Mouse (Mus musculus) forebrain, embryonic 16.5 days (tissue): ENCODE data around the gene Cttnbp2. TPM values are rescaled to one million over a fixed set of nuclear protein-coding genes. Genes with fewer than 3 reads are reported as not detected.

Experiments
- ATAC-seq: fragments of 200-750 bp; cut with Nextera tagmentation; 2 replicates; pipeline ENCODE4 v1.8.0; 2017; ENCODE audit warnings: mild to moderate bottlenecking, moderate library complexity
- H3K27ac ChIP-seq: fragments of 300-500 bp; sonication (generic); 2 replicates; pipeline ENCODE4 v1.5.1; 2014; ENCODE audit warnings: low read length, control low read depth
- H3K27me3 ChIP-seq: fragments of 300-500 bp; sonication (generic); replicated peaks from 2 replicates; pipeline ENCODE4 v1.6.1; 2014; ENCODE audit warnings: low read length; ENCODE audit not compliant: control insufficient read depth, insufficient read depth
- H3K36me3 ChIP-seq: fragments of 300-500 bp; sonication (generic); 2 replicates; pipeline ENCODE4 v1.6.1; 2014; ENCODE audit not compliant: control insufficient read depth, insufficient read depth
- H3K4me1 ChIP-seq: fragments of 300-500 bp; sonication (generic); replicated peaks from 2 replicates; pipeline ENCODE4 v1.6.1; 2014; ENCODE audit warnings: low read length; ENCODE audit not compliant: control insufficient read depth, insufficient read depth
- H3K4me2 ChIP-seq: fragments of 300-500 bp; sonication (generic); 2 replicates; pipeline ENCODE4 v1.6.1; 2014; ENCODE audit warnings: mild to moderate bottlenecking, low read length, control low read depth
- H3K4me3 ChIP-seq: fragments of 300-500 bp; sonication (generic); replicated peaks from 2 replicates; pipeline ENCODE4 v1.5.1; 2014; ENCODE audit warnings: mild to moderate bottlenecking, low read length, control low read depth
- H3K9ac ChIP-seq: fragments of 300-500 bp; sonication (generic); replicated peaks from 2 replicates; pipeline ENCODE4 v1.6.1; 2014; ENCODE audit warnings: low read depth, low read length, control low read depth
- H3K9me3 ChIP-seq: fragments of 300-500 bp; sonication (generic); 2 replicates; pipeline ENCODE4 v1.6.1; 2016; ENCODE audit warnings: low read length; ENCODE audit not compliant: control insufficient read depth
- WGBS: fragments of 180-500 bp; shearing (Covaris S2); extraction: QIAGEN DNeasy Blood & Tissue Kit; methylation state at CpG from one replicate; pipeline ENCODE4 v1.1.7; 2014; 5-methylcytosine and 5-hydroxymethylcytosine counted together
- polyA plus RNA-seq: library from polyadenylated mRNA; unstranded; fragments of >200 nt; fragmentation: Nextera tagmentation; extraction: Ambion mirVana; gene quantifications from 2 replicates; pipeline ENCODE4 v1.2.1, GENCODE M21; 2015

Gene Cttnbp2
- polyA plus RNA-seq, 1 experiment from 2014 or later = 134 TPM

- H3K27me3 ChIP-seq = no peaks in the 10 kb centered on the region
- no peaks in the 10 kb centered on the region for H3K9me3 ChIP-seq
- H3K4me3 ChIP-seq = no peak overlapping the region
- no peak overlapping the region for H3K9ac ChIP-seq
- WGBS = 86% methylated on average over 3 of the region's 3 CpGs
- peaks cover 8% of the 10 kb centered on the region; the same call in 1 of the 2 replicates for H3K36me3 ChIP-seq
- no peak overlapping the region for H3K4me2 ChIP-seq
- no peak overlapping the region for H3K27ac ChIP-seq
- 0 out of 2 replicates have a peak, but pooled peaks cover 3% of the 10 kb centered on the region for H3K4me1 ChIP-seq
- ATAC-seq = no peak
Observed at GRCm38 (mm10) chr6:18432362-18432761, 82.3 kb downstream of the Cttnbp2 start.

GRCm38 (mm10) chr6:18431891-18432290 lies 82.8 kb downstream of the Cttnbp2 start:
- no peak for ATAC-seq
- peaks cover 8% of the 10 kb centered on the region; the same call in 1 of the 2 replicates for H3K36me3 ChIP-seq
- H3K4me1 ChIP-seq = 0 out of 2 replicates have a peak, but pooled peaks cover 3% of the 10 kb centered on the region
- no peaks in the 10 kb centered on the region for H3K27me3 ChIP-seq
- no peak overlapping the region for H3K9ac ChIP-seq
- WGBS = 95% methylated on average over 2 of the region's 2 CpGs
- no peak overlapping the region for H3K4me2 ChIP-seq
- no peak overlapping the region for H3K4me3 ChIP-seq
- no peaks in the 10 kb centered on the region for H3K9me3 ChIP-seq
- no peak overlapping the region for H3K27ac ChIP-seq

DNA sequence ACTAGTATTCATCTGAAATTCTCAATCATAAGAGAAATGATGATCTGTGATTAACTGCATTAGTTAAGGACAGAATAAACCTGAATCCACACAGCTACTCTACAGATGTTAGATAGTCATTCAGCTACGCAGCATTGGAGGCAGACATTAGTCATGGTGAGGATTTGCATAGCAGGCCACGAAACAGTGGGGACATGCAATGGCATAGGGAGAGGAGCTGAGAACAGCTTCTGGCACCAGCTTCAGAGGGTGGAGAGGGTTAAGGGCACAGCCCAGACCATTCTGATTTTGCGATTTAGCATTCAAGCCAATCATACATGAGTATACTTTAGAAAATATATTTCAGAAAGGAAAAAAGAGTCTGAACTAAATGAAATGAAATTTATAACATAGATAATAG lies 84.6 kb downstream of the Cttnbp2 start:
- H3K36me3 ChIP-seq = peaks cover 8% of the 10 kb centered on the region; the same call in 1 of the 2 replicates
- peaks cover 8% of the 10 kb centered on the region for H3K4me1 ChIP-seq
- H3K4me2 ChIP-seq = no peak overlapping the region
- H3K27ac ChIP-seq = no peak overlapping the region
- no peak overlapping the region for H3K9ac ChIP-seq
- no peak for ATAC-seq
- no peaks in the 10 kb centered on the region for H3K9me3 ChIP-seq
- H3K27me3 ChIP-seq = no peaks in the 10 kb centered on the region
- 83% methylated on average over 3 of the region's 3 CpGs for WGBS
- no peak overlapping the region for H3K4me3 ChIP-seq

GRCm38 (mm10) chr6:18424822-18425221 lies 89.8 kb downstream of the Cttnbp2 start:
- WGBS = 50% methylated on average over 6 of the region's 6 CpGs
- Histone ChIP-seq H3K4me1 (peaks cover 16% of the 10 kb centered on the region), H3K4me2 (no peak overlapping the region; the same call in 1 of the 2 replicates), H3K9me3 (no peaks in the 10 kb centered on the region), H3K36me3 (peaks cover 3% of the 10 kb centered on the region; the same call in 1 of the 2 replicates), H3K27ac (peak overlapping the region; percentile 61), H3K4me3 (no peak overlapping the region), H3K27me3 (no peaks in the 10 kb centered on the region), H3K9ac (no peak overlapping the region)
- peak; percentile 60 for ATAC-seq

DNA sequence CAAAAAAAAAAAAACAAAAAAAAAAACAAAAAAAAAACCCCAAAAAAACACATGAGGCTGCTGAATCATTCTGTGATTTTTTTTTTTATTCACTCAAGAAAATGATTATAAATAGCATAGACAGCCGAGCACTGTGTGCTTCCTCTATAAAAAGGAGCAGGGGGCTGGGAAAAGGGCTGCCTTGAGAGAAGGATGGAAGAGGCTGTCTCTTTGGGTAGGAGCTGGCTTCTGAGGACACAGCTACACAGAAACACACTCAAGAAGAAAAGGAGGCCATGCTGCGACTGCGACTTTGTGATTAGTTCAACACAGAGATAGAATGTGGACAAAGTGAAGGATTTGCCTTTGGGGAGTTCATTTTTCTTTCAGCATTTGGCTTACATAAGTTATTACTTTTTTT lies 90.3 kb downstream of the Cttnbp2 start:
- Histone ChIP-seq H3K4me2 (no peak overlapping the region), H3K9me3 (no peaks in the 10 kb centered on the region), H3K36me3 (peaks cover 6% of the 10 kb centered on the region; the same call in 1 of the 2 replicates), H3K9ac (no peak overlapping the region), H3K27me3 (no peaks in the 10 kb centered on the region), H3K4me3 (no peak overlapping the region), H3K27ac (peak overlapping the region; percentile 21; the same call in 1 of the 2 replicates), H3K4me1 (peaks cover 16% of the 10 kb centered on the region)
- ATAC-seq = no peak
- WGBS = 66% methylated on average over 3 of the region's 3 CpGs

- no peak for ATAC-seq
Observed at GRCm38 (mm10) chr6:18423112-18423511, 91.5 kb downstream of the Cttnbp2 start.

DNA sequence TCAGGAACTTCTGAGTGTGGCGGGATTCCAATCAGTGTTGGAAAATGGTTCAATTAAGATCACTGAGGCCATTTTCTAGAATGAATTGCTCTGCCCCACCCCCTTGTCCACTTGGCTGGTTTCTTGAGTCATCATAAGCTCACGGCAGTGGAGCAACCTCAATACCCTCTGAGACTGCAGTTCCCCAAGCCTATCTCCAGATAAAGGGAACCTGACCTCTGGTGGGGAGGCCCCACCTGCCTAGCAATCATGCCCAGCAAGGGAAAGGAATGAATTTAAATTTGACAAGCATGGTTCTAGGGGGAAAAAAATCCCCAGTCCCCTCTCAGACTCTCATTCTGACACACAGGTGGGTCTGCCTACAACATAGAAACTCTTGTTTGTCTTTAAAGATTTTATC lies 93.1 kb downstream of the Cttnbp2 start:
- H3K27me3 ChIP-seq = no peaks in the 10 kb centered on the region
- no peaks in the 10 kb centered on the region for H3K9me3 ChIP-seq
- peaks cover 12% of the 10 kb centered on the region; the same call in 1 of the 2 replicates for H3K36me3 ChIP-seq
- H3K4me1 ChIP-seq = peaks cover 16% of the 10 kb centered on the region
- no peak overlapping the region for H3K4me2 ChIP-seq
- H3K27ac ChIP-seq = no peak overlapping the region
- no peak overlapping the region for H3K9ac ChIP-seq
- H3K4me3 ChIP-seq = no peak overlapping the region
- 43% methylated on average over 2 of the region's 2 CpGs for WGBS
- no peak for ATAC-seq

More at GRCm38 (mm10) chr6:18423112-18423511, 91.5 kb downstream of the Cttnbp2 start:
- no peak overlapping the region for H3K4me3 ChIP-seq
- peaks cover 16% of the 10 kb centered on the region for H3K4me1 ChIP-seq
- 59% methylated on average over 6 of the region's 6 CpGs for WGBS
- peaks cover 12% of the 10 kb centered on the region; the same call in 1 of the 2 replicates for H3K36me3 ChIP-seq
- H3K9ac ChIP-seq = no peak overlapping the region
- H3K4me2 ChIP-seq = no peak overlapping the region
- no peaks in the 10 kb centered on the region for H3K9me3 ChIP-seq
- H3K27ac ChIP-seq = no peak overlapping the region
- H3K27me3 ChIP-seq = no peaks in the 10 kb centered on the region

DNA sequence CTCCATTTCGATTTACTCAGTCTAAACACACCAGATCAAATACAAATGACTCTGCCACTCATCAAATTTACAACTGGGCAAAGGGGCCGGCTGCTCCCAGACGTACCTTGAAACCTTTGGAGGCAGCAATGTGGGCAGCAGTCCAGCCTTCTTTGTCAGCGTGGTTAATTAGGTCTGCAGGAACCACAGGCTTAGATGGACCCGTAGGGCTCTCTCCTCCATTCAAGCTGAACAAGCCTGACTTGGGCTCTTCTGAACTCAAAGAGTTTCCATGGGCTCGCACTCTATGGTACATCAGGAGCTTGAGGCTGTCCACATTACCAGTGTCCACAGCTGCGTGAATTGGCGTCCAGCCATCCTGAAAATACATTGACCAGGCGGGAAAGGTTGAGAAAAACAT lies 94.0 kb downstream of the Cttnbp2 start:
- Histone ChIP-seq H3K36me3 (peaks cover 12% of the 10 kb centered on the region), H3K4me2 (no peak overlapping the region), H3K9ac (no peak overlapping the region), H3K27me3 (no peaks in the 10 kb centered on the region), H3K9me3 (no peaks in the 10 kb centered on the region), H3K4me1 (peaks cover 13% of the 10 kb centered on the region), H3K27ac (no peak overlapping the region), H3K4me3 (no peak overlapping the region)
- 24% methylated on average over 9 of the region's 9 CpGs for WGBS
- ATAC-seq = peak; percentile 45

DNA sequence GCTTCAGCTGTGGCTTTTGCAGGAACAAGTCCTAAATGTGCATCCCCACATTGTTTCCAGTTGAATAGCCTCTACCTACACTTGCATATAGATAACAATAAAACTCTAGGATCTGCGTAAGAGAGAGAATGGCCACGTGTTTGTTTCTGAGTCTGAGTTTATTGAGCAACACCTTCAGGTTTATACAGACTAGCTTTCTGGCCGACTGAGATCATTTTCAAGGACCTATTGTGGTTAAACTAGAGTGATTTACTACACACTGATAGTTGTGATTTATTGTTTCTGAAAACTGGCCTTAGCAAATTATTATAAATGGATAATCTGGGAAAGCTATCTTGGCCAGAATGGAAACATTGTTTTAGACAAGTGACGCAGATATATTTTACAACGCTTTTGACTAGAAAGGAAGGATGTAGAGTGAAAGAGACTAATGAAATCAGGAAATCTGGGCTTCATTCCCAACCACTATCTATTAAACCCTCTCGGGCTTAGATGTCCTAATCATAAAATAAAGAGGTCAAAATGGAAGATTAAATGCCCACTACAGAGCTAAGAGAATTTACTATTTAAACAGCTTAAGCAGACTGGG lies 96.7 kb downstream of the Cttnbp2 start:
- Histone ChIP-seq H3K36me3 (peaks cover 24% of the 10 kb centered on the region), H3K4me2 (no peak overlapping the region), H3K9me3 (no peaks in the 10 kb centered on the region), H3K9ac (no peak overlapping the region), H3K27ac (no peak overlapping the region), H3K4me3 (no peak overlapping the region), H3K27me3 (no peaks in the 10 kb centered on the region), H3K4me1 (peaks cover 7% of the 10 kb centered on the region; the same call in 1 of the 2 replicates)
- 71% methylated on average over 6 of the region's 6 CpGs for WGBS
- ATAC-seq = no peak
